Mouse (Mus musculus): ENCODE data around the gene Fam160a1. TPM values are rescaled to one million over a fixed set of nuclear protein-coding genes. Genes with fewer than 3 reads are reported as not detected.
A peak's percentile ranks its signal among the peaks of the same experiment; 100 is the strongest.

Fam160a1 gene
- polyA plus RNA-seq, 1 experiment from 2014 or later = 0.09 TPM

GRCm38 (mm10) chr3:85846316-85846715 lies 29.2 kb upstream of the Fam160a1 start:
- Histone ChIP-seq H3K27ac (no peak overlapping the region), H3K27me3 (no peaks in the 10 kb centered on the region), H3K9ac (replicated peaks) (no peak overlapping the region), H3K9me3 (no peaks in the 10 kb centered on the region), H3K36me3 (no peaks in the 10 kb centered on the region), H3K4me3 (replicated peaks) (no peak overlapping the region), H3K4me2 (replicated peaks) (no peak overlapping the region), H3K4me1 (replicated peaks) (no peaks in the 10 kb centered on the region)
- WGBS = 89% methylated on average over 1 of the region's 1 CpGs
- no peak for ATAC-seq

GRCm38 (mm10) chr3:85845341-85845740 lies 28.2 kb upstream of the Fam160a1 start:
- Histone ChIP-seq H3K27ac (no peak overlapping the region), H3K4me1 (replicated peaks) (no peaks in the 10 kb centered on the region), H3K4me3 (replicated peaks) (no peak overlapping the region), H3K9me3 (no peaks in the 10 kb centered on the region), H3K27me3 (no peaks in the 10 kb centered on the region), H3K4me2 (replicated peaks) (no peak overlapping the region), H3K9ac (replicated peaks) (no peak overlapping the region), H3K36me3 (no peaks in the 10 kb centered on the region)
- WGBS = 91% methylated on average over 6 of the region's 6 CpGs
- ATAC-seq = no peak

- no peak overlapping the region for H3K27ac ChIP-seq
- no peak overlapping the region for H3K9ac ChIP-seq (replicated peaks)
- no peak overlapping the region for H3K4me2 ChIP-seq (replicated peaks)
- no peaks in the 10 kb centered on the region for H3K9me3 ChIP-seq
- no peaks in the 10 kb centered on the region for H3K4me1 ChIP-seq (replicated peaks)
- no peak overlapping the region for H3K4me3 ChIP-seq (replicated peaks)
- no peaks in the 10 kb centered on the region for H3K27me3 ChIP-seq
- H3K36me3 ChIP-seq = no peaks in the 10 kb centered on the region
- ATAC-seq = no peak
Measured at GRCm38 (mm10) chr3:85842881-85843218, 25.8 kb upstream of the Fam160a1 start.

GRCm38 (mm10) chr3:85842177-85842880 lies 25.2 kb upstream of the Fam160a1 start:
- H3K9me3 ChIP-seq = no peaks in the 10 kb centered on the region
- no peaks in the 10 kb centered on the region for H3K27me3 ChIP-seq
- WGBS = 61% methylated on average over 9 of the region's 9 CpGs
- no peaks in the 10 kb centered on the region for H3K36me3 ChIP-seq
- ATAC-seq = no peak
- H3K4me3 ChIP-seq (replicated peaks) = no peak overlapping the region
- H3K4me1 ChIP-seq (replicated peaks) = no peaks in the 10 kb centered on the region
- no peak overlapping the region for H3K4me2 ChIP-seq (replicated peaks)
- H3K27ac ChIP-seq = no peak overlapping the region
- no peak overlapping the region for H3K9ac ChIP-seq (replicated peaks)

GRCm38 (mm10) chr3:85841454-85842176 lies 24.5 kb upstream of the Fam160a1 start:
- Histone ChIP-seq H3K36me3 (no peaks in the 10 kb centered on the region), H3K27ac (no peak overlapping the region), H3K27me3 (no peaks in the 10 kb centered on the region), H3K4me1 (replicated peaks) (no peaks in the 10 kb centered on the region), H3K9ac (replicated peaks) (no peak overlapping the region), H3K4me3 (replicated peaks) (no peak overlapping the region), H3K4me2 (replicated peaks) (no peak overlapping the region), H3K9me3 (no peaks in the 10 kb centered on the region)
- WGBS = 30% methylated on average over 2 of the region's 2 CpGs
- ATAC-seq = no peak

- Histone ChIP-seq H3K4me3 (replicated peaks) (no peak overlapping the region), H3K36me3 (no peaks in the 10 kb centered on the region), H3K4me1 (replicated peaks) (no peaks in the 10 kb centered on the region), H3K27me3 (no peaks in the 10 kb centered on the region), H3K4me2 (replicated peaks) (no peak overlapping the region), H3K9ac (replicated peaks) (no peak overlapping the region), H3K27ac (no peak overlapping the region), H3K9me3 (no peaks in the 10 kb centered on the region)
- 77% methylated on average over 1 of the region's 1 CpGs for WGBS
- ATAC-seq = no peak
Measured at GRCm38 (mm10) chr3:85833627-85834026, 16.5 kb upstream of the Fam160a1 start.

- Histone ChIP-seq H3K27ac (no peak overlapping the region), H3K27me3 (no peaks in the 10 kb centered on the region), H3K9ac (replicated peaks) (no peak overlapping the region), H3K4me1 (replicated peaks) (no peaks in the 10 kb centered on the region), H3K9me3 (no peaks in the 10 kb centered on the region), H3K4me2 (replicated peaks) (no peak overlapping the region), H3K36me3 (no peaks in the 10 kb centered on the region), H3K4me3 (replicated peaks) (no peak overlapping the region)
- 66% methylated on average over 10 of the region's 10 CpGs for WGBS
- no peak for ATAC-seq
Measured at GRCm38 (mm10) chr3:85832490-85833155, 15.5 kb upstream of the Fam160a1 start.

- H3K4me2 ChIP-seq (replicated peaks) = no peak overlapping the region
- H3K4me1 ChIP-seq (replicated peaks) = no peaks in the 10 kb centered on the region
- no peaks in the 10 kb centered on the region for H3K9me3 ChIP-seq
- ATAC-seq = no peak
- 94% methylated on average over 1 of the region's 1 CpGs for WGBS
- H3K9ac ChIP-seq (replicated peaks) = no peak overlapping the region
- no peak overlapping the region for H3K4me3 ChIP-seq (replicated peaks)
- no peaks in the 10 kb centered on the region for H3K36me3 ChIP-seq
- no peak overlapping the region for H3K27ac ChIP-seq
- no peaks in the 10 kb centered on the region for H3K27me3 ChIP-seq
Measured at GRCm38 (mm10) chr3:85831785-85832184, 14.7 kb upstream of the Fam160a1 start.

- Histone ChIP-seq H3K9me3 (no peaks in the 10 kb centered on the region), H3K9ac (replicated peaks) (no peak overlapping the region), H3K4me2 (replicated peaks) (no peak overlapping the region), H3K4me1 (replicated peaks) (no peaks in the 10 kb centered on the region), H3K4me3 (replicated peaks) (no peak overlapping the region), H3K36me3 (no peaks in the 10 kb centered on the region), H3K27me3 (no peaks in the 10 kb centered on the region), H3K27ac (no peak overlapping the region)
- no peak for ATAC-seq
- 83% methylated on average over 4 of the region's 4 CpGs for WGBS
Measured at GRCm38 (mm10) chr3:85829047-85829446, 12.0 kb upstream of the Fam160a1 start.

- H3K9me3 ChIP-seq = no peaks in the 10 kb centered on the region
- no peaks in the 10 kb centered on the region for H3K36me3 ChIP-seq
- WGBS = 69% methylated on average over 6 of the region's 6 CpGs
Measured at GRCm38 (mm10) chr3:85827815-85828214, 10.7 kb upstream of the Fam160a1 start.

GRCm38 (mm10) chr3:85827283-85827682 lies 10.2 kb upstream of the Fam160a1 start:
- no peak overlapping the region for H3K9ac ChIP-seq (replicated peaks)
- WGBS = 82% methylated on average over 4 of the region's 4 CpGs
- no peak overlapping the region for H3K27ac ChIP-seq
- H3K4me2 ChIP-seq (replicated peaks) = no peak overlapping the region
- no peak overlapping the region for H3K4me3 ChIP-seq (replicated peaks)
- no peaks in the 10 kb centered on the region for H3K36me3 ChIP-seq
- ATAC-seq = no peak
- H3K4me1 ChIP-seq (replicated peaks) = no peaks in the 10 kb centered on the region
- no peaks in the 10 kb centered on the region for H3K27me3 ChIP-seq
- H3K9me3 ChIP-seq = no peaks in the 10 kb centered on the region

More at GRCm38 (mm10) chr3:85827815-85828214, 10.7 kb upstream of the Fam160a1 start:
- H3K27me3 ChIP-seq = no peaks in the 10 kb centered on the region
- H3K4me2 ChIP-seq (replicated peaks) = no peak overlapping the region
- H3K9ac ChIP-seq (replicated peaks) = no peak overlapping the region
- ATAC-seq = no peak
- no peaks in the 10 kb centered on the region for H3K4me1 ChIP-seq (replicated peaks)
- H3K27ac ChIP-seq = no peak overlapping the region
- no peak overlapping the region for H3K4me3 ChIP-seq (replicated peaks)

GRCm38 (mm10) chr3:85820839-85821548 lies 3.9 kb upstream of the Fam160a1 start:
- Histone ChIP-seq H3K4me1 (replicated peaks) (0 out of 2 replicates have a peak, but pooled peaks cover 8% of the 10 kb centered on the region), H3K36me3 (no peaks in the 10 kb centered on the region), H3K9ac (replicated peaks) (no peak overlapping the region), H3K4me3 (replicated peaks) (no peak overlapping the region), H3K27ac (peak overlapping the region; percentile 64), H3K4me2 (replicated peaks) (peak overlapping the region; percentile 25), H3K27me3 (no peaks in the 10 kb centered on the region), H3K9me3 (no peaks in the 10 kb centered on the region)
- ATAC-seq = 0 out of 2 replicates have a peak, but pooled peaks have one; percentile 55
- 55% methylated on average over 15 of the region's 15 CpGs for WGBS
